Mouse (Mus musculus) layer of hippocampus, adult 8-10 months (tissue): Measurements from ENCODE around the gene Cda. TPM values are rescaled to one million over a fixed set of nuclear protein-coding genes. Genes with fewer than 3 reads are reported as not detected.

Experiments
- DNase-seq, 2 experiments: peaks; one replicate each; pipeline ENCODE4 v3.0.0; 2022; ENCODE audit warnings: low spot score in 2 of 2
- microRNA-seq, 2 experiments: library from miRNA; unstranded; fragments of <30 nt; microRNA quantifications; one replicate each; pipeline ENCODE4 v1.2.0; 2022
- total RNA-seq, 4 experiments: library from RNA; stranded (reverse); gene quantifications; 2 replicates each; pipeline ENCODE4 v1.2.4; 2022

The Cda gene
- total RNA-seq, 4 experiments from 2014 or later, result 2.0 to 3.2 (median 2.7) TPM

DNA sequence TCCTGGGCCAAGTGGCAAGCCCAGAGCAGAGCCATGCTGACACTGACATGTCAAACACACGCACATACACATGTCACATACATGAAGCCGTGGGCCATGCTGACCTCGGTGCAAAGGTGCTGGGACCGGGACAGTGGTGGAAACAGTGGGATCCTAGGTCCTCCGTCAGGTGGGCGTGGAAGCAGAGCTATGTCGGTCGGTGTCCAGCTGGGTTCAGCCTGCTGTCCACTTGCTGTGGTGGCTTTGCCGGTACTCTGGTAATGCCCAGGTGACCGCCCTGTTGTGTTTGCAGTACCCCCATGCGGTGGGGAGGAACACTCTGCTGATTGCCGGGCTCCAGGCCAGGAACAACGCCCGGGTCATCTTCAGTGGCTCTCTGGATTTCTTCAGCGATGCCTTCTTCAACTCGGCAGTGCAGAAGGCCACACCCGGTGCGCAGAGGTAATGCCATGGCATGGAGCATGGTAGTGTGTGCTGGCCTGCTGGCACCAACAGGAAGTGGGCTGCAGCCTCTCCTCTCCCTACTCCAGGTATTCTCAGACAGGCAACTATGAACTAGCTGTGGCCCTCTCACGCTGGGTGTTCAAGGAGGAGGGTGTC, 57.4 kb downstream of the Cda start:
- no peak for DNase-seq

DNA sequence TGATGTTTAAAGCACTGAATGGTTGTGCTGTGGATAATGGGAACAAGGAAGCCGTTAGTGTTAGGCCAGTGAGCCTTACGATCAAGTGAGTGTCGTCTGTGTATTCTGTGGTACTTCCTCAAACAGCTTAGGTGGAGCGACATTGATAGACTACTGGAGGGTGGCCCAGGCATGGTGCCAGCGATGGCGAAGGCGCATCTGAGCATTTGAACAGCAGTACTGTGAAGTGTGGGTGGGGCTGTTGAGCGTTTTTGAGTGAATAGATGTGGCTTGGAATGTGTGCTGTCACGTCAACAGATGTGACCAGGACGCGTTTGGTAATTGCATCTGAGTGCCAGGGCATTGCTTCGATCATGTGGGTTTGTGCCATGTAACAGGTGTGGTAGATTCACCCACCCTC, 60.1 kb downstream of the Cda start:
- no peak for DNase-seq

DNA sequence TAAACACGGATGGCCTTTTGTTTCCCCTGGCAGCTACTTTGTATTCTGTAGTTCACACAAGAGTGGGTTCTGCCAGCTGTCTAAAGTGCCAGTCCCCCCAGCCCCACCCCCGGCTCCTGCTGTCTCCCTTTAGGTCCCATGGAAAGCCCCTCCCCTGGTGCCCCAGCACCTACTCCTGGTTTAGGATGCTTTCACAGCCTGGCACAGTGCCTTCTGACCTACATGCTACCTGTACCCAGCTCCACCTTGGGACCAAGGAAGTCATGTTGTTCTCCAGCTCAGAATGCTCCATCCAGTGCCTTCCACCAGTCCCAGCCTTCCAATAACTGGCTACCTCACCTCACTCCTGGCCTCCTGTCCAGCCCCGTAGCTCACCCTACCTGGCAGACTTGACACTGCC, 60.8 kb downstream of the Cda start:
- DNase-seq, result no peak

DNA sequence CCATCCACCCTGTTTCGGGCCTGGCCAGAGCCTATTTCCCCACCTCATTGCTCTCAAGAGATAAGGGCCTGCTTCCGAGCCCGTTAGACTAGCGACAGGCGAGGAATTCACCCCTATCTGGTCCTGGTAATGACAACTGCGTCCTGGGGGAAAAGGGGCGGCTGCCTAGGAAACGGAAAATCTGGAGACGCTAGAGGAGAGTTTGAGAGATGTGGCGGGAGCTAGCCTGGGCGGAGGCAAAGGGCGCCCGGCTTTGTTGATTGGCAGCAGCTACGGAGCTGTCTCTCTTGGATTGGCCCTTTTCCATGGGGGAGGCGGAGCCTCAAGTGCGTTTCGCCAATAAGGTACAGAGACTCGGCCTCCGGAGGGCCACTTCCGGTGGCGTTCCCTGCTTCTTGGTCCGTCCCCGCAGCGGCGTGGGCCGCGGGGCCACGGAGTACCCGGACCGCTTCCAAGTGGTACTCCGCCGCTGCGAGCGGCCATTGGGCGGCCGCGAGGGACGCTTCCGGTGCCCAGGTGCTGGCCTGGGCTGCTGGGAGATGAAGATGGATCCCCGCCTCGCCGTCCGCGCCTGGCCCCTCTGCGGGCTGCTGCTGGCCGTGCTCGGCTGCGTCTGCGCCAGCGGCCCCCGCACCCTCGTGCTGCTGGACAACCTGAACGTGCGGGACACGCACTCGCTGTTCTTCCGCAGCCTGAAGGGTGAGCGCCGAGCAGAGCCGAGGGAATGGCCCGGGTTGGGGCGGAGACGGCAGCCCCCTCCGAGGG, 63.3 kb downstream of the Cda start, which contains the start of gene Ddost:
TSS of gene Ddost (plus strand) at position 391 of the 765 bp plus-strand sequence.
- DNase-seq, result peak; percentile 98

DNA sequence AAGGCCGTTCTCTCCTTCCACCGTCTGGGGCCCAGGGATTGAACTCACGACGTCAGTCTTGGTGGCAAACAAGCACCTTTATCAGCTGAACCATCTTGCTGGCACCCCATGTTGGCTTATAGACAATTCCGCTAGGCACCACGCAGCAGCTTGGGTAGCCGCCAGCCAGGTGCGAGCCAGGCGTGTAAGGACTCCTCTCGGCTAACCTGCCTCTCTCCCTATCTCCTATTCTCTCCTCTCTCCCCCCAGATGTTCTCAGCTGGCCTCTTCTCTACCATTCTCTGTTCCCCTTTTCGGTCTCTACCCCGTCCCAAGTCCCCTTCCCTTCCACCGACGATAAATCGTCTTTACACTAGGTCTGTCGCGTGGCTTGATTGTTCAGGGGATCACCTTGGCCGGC, 64.0 kb downstream of the Cda start:
- no peak for DNase-seq

DNA sequence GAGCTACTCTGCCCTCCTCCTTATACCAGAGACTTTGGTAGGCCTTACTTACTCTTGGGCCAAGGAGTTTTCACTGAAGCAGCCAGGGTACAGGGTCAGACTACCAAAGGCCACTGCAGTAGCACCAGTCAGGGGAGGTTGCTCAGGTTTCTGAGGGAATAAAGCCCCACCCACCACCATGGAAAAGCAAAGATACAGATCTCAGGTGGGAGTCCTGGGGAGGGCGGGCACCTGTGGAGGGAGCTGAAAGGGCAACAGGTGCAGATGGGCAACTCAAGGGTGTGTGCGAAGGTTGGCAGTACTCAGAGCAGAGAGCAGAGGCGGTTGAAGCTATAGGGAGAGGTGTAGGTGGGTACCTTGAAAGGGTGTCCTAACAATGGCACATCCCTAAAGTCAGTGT, 64.8 kb downstream of the Cda start:
- no peak for DNase-seq

DNA sequence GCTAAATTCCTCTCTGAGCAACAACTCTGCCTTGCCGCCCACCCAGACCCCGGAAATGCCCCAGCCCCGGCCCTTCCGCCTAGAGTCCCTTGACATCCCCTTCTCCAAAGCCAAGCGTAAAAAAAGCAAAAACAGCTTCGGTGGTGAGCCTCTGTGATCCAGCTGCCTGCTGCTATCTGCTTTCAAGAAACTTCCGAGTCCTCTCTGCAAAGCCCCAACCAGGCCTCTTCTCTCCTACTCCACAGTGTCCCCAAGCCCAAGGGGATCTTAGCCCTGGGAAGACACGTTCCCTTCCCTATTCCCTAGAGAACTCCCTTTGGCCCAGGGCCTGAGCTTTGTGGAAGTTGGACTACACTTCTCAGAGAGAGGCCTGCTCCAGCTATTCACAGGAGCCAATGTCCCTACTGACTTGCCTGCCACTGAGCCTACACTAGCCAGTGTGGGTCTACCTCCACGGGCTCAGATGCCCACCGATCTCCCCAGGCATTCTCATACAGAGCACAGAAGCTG, 66.5 kb downstream of the Cda start:
- DNase-seq, result no peak

DNA sequence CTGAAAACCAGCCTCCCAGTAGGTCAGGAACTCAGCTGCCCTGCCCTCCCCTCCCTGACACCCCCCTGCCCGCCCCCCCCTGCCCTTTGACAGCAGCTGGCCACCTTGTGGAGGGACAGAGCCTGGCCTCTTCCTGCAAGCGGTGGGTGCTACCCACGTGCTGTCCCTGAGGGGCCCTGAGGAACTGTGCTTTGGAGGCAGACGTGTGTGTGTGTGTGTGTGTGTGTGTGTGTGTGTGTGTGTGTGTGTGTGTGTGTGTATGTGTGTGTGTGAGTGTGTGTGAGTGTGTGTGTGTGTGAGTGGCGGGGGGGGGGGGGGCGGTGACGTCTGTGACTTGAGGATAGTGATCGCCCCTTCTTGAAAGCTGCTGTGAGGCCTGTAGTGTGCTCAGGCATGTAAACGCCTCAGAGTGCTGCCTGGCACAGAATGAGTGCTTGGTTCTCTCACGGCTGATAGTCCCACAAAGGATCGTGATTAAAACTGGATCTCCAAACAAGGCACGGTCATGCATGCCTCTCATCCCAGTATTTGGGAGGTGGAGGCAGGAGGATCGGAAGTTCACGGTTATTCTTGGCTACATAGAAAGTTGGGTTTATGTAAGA, 73.7 kb downstream of the Cda start:
- no peak for DNase-seq

DNA sequence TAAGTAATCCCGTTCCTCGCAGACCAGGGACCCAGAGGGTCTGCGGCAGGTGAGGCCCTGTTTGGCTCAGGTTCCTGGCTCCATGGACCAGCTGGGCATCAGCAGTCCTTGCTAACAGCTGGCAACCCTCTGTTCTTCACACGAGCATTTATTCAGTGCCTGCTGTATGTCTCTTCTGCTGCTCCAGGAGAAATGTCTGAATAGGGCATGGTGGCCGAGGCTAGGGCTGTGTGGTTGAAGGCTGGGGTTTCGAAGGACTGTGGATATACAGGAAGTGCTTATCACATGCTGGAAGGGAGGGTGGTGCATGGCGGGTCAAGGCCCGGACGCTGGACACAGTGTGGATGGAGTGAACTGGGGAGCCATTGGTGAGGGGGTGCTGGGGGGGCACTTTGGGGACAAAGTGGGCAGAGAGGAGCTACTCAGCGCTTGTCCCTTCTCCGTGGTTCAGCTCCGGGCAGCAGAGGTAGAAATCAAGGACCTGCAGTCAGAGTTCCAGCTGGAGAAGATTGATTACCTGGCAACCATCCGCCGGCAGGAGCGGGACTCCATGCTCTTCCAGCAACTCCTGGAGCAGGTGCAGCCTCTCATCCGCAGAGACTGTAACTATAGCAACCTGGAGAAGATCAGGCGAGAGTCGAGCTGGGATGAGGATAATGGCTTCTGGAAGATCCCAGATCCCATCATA, 74.4 kb downstream of the Cda start:
- no peak for DNase-seq

DNA sequence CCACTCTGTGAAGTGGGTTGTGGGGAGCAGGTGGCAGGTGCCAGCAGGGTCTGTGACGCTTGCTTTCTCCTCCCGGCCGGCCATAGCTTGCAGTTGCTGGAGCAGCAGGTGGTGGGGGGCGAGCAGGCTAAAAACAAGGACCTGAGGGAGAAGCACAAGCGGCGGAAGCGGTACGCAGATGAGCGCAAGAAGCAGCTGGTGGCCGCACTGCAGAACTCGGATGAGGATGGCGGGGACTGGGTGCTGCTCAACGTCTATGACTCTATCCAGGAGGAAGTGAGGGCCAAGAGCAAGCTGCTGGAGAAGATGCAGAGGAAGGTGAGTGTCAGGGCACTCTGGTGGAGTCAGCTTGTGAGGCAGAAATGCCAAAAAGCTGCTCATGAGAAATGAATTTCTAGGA, 75.8 kb downstream of the Cda start:
- DNase-seq, result no peak

DNA sequence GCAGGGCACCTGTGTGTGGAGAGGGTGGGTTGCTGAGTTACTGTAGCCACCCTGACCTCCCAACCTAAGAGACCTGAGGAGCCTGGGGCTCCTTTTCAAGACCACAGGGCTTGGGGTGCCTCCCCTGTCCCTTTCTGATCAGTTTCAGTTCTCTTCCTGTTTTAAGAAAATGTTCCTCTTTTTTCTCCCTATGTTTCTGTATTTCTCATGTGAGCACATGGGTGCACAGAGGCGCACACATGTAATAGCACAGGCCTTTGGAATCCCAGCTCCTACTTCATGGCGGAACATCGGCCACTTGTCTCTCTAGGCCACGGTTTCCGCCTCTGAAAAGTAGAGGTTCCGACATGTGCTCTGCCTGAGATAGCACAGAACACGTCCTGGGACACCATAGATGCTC, 79.1 kb downstream of the Cda start:
- DNase-seq, result no peak

Small RNA genes within 50 kb of the gene (microRNA-seq; reads per million reads assigned to microRNA genes)
- gene Gm27646 (0 reads per million in 2 experiments), gene Mir7019 (18.4 to 20.7 reads per million in 2 experiments)

Other genes with a start within 250 kb of the Cda start
- 100 to 1,000 TPM; 184 to 200 (median 196) TPM for gene Hp1bp3, start 151.7 kb downstream of the Cda start, total RNA-seq
- 10 to 100 TPM; 52.0 to 60.0 (median 56.8) TPM for gene Sh2d5, start 117.6 kb downstream of the Cda start, total RNA-seq
- 10 to 100 TPM; 20.7 to 27.0 (median 23.2) TPM for gene Kif17, start 117.6 kb downstream of the Cda start, total RNA-seq
- 10 to 100 TPM; 90.5 to 99.3 (median 97.2) TPM for gene Ddost, start 63.3 kb downstream of the Cda start, total RNA-seq
- 100 to 1,000 TPM; 264 to 292 (median 274) TPM for gene Pink1, start 41.7 kb downstream of the Cda start, total RNA-seq
- gene Fam43b, start 28.5 kb upstream of the Cda start, total RNA-seq, result 10 to 100 TPM; 26.4 to 30.9 (median 30.1) TPM
- gene Mul1, start 66.7 kb upstream of the Cda start, total RNA-seq, result 10 to 100 TPM; 51.3 to 62.9 (median 55.8) TPM
- gene Camk2n1, start 86.3 kb upstream of the Cda start, total RNA-seq, result 100 to 1,000 TPM; 317 to 356 (median 337) TPM